ENCODE assay signal across 35 mouse cellular contexts in the genomic region with DNA sequence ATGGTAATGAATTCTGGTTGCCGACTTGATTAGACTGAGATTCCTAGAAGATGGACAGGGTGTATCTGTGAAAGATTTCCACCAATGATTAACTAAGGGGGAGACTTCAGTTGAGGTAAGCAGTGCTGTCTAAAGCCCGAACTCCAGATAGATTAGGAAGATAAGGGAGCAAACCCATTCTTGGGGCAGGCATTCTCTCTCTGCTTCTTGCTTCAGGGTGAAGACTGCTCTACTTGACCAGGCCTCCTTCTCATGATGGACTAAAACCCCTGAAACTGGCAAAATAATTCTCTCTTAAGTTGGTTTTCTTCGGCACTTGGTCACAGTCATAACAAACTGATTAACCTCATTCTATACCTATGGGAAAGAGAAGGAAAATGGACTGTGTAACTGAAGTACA.
"Had no signal": no experiment of that assay in that cellular context is flagged by ENCODE, and none has a peak within 500 bp of the region (broad histone marks: within the 10 kb centered on the region; RNA-seq: fewer than 3 reads in every experiment).

No protein-coding gene starts in this region.

- ATAC-seq: hindbrain, embryonic 16.5 days; hindbrain, postnatal 0 days; inflammation-experienced regulatory T-cells, adult 6 months; intestine, embryonic 15.5 days; intestine, embryonic 16.5 days; intestine, postnatal 0 days had no signal

- H3K27ac ChIP-seq: heart, embryonic 10.5 days; heart, embryonic 13.5 days; heart, embryonic 15.5 days; hindbrain, embryonic 10.5 days; hindbrain, embryonic 12.5 days; hindbrain, embryonic 13.5 days; hindbrain, embryonic 14.5 days; hindbrain, embryonic 15.5 days; hindbrain, postnatal 0 days; intestine, embryonic 15.5 days; kidney, embryonic 15.5 days; kidney, postnatal 0 days; layer of hippocampus, adult 2 months had no signal

- H3K9ac ChIP-seq: heart, embryonic 12.5 days; heart, embryonic 13.5 days; heart, embryonic 15.5 days; hindbrain, embryonic 12.5 days; hindbrain, embryonic 13.5 days; hindbrain, embryonic 14.5 days; hindbrain, embryonic 15.5 days; intestine, embryonic 15.5 days; kidney, embryonic 15.5 days had no signal

- H3K4me1 ChIP-seq: heart, embryonic 10.5 days; heart, embryonic 13.5 days; hindbrain, embryonic 10.5 days; hindbrain, embryonic 12.5 days; hindbrain, embryonic 13.5 days; hindbrain, embryonic 15.5 days; intestine, embryonic 15.5 days; kidney, embryonic 15.5 days had no signal

- H3K27me3 ChIP-seq: heart, embryonic 12.5 days; heart, embryonic 13.5 days; heart, embryonic 15.5 days; hindbrain, embryonic 12.5 days; hindbrain, embryonic 13.5 days; hindbrain, embryonic 15.5 days; intestine, embryonic 15.5 days; kidney, embryonic 15.5 days had no signal

- H3K36me3 ChIP-seq: intestine, embryonic 15.5 days had no signal

- H3K4me3 ChIP-seq: heart, embryonic 10.5 days; heart, embryonic 12.5 days; heart, embryonic 13.5 days; heart, embryonic 15.5 days; hindbrain, embryonic 10.5 days; hindbrain, embryonic 12.5 days; hindbrain, embryonic 13.5 days; hindbrain, embryonic 15.5 days; intestine, embryonic 15.5 days; kidney, embryonic 15.5 days; layer of hippocampus, adult 2 months had no signal

- H3K9me3 ChIP-seq: heart, embryonic 10.5 days; heart, embryonic 12.5 days; heart, embryonic 13.5 days; heart, embryonic 15.5 days; hindbrain, embryonic 10.5 days; hindbrain, embryonic 12.5 days; hindbrain, embryonic 13.5 days; hindbrain, embryonic 15.5 days; intestine, embryonic 15.5 days; kidney, embryonic 15.5 days had no signal

- DNase-seq: heart, postnatal 10 days; heart, postnatal 14 days; heart, postnatal 36 days; heart, postnatal 4 days; kidney, adult 11 months; kidney, adult 18-20 months; kidney, adult 2 months; kidney, adult 8-10 months; kidney, adult 9 months; kidney, postnatal 10 days; kidney, postnatal 14 days; kidney, postnatal 25 days; kidney, postnatal 36 days; kidney, postnatal 4 days; layer of hippocampus, adult 9-11 months; layer of hippocampus, postnatal 36 days had no signal

- H3K4me2 ChIP-seq: heart, embryonic 11.5 days; heart, embryonic 12.5 days; heart, embryonic 13.5 days; heart, embryonic 15.5 days; hindbrain, embryonic 12.5 days; hindbrain, embryonic 13.5 days; hindbrain, embryonic 14.5 days; hindbrain, embryonic 15.5 days; intestine, embryonic 15.5 days; kidney, embryonic 15.5 days had no signal
